Mouse (Mus musculus) E14TG2a.4 (cell line): ENCODE data around the gene 2310009B15Rik.

ENCODE experiments used
- H3K27me3 ChIP-seq: 2 replicates; pipeline ENCODE4 v1.6.1; 2014; ENCODE audit warnings: low read length, control low read depth; ENCODE audit not compliant: insufficient read depth
- H3K36me3 ChIP-seq: 2 replicates; pipeline ENCODE4 v1.6.1; 2014; ENCODE audit warnings: low read length, control low read depth; ENCODE audit not compliant: insufficient read depth
- H3K4me1 ChIP-seq: replicated peaks from 2 replicates; pipeline ENCODE4 v1.6.1; 2014; ENCODE audit warnings: low read depth, low read length, control low read depth
- H3K4me3 ChIP-seq: replicated peaks from 2 replicates; pipeline ENCODE4 v1.5.1; 2014; ENCODE audit warnings: mild to moderate bottlenecking, low read length
- H3K9me3 ChIP-seq: 2 replicates; pipeline ENCODE4 v1.6.1; 2014; ENCODE audit warnings: low read length, control low read depth
- CTCF ChIP-seq: conservative IDR thresholded peaks from 2 replicates; pipeline ENCODE4 v1.5.1; 2014; ENCODE audit warnings: low read length
- NANOG ChIP-seq: IDR thresholded peaks from 2 replicates; pipeline ENCODE4 v1.6.1; 2014; ENCODE audit warnings: borderline replicate concordance, low read length, mixed read lengths
- POU5F1 ChIP-seq: IDR thresholded peaks from 2 replicates; pipeline ENCODE4 v1.6.1; 2014; ENCODE audit warnings: low read length, borderline replicate concordance

The 2310009B15Rik gene

DNA sequence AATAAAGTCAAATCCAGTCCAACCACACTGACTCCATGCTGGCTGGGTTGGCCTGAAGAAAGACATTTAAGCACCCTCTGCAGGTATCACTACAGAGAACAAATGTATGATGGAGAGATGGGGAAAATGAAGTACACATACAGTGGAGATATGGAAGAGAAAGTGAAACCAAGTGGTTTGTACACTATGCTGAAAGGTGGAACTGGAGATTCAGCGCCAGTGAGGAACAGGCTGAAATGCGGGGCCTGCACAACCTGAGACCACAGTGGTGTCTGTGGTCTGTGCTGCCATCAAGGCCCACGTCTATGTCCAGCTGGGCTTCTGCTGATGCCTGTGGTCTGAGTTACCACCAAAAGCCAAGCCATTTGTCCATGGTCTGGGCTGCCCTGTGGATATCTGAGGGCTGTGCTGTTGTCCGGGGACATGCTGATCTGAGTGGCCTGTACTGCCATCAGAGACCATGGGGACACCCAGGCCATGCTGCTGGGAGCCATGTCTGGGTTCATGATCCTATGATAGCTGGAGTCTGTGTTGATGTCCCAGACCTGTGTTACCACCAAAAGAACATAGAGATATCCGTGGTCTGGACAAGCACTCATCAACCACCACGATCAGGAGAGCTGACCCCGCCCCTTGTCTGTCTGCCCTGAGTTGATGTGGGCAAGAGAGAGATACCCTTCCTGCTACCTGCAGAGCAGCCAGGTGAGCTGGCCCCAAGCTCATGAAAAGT is 34.2 kb downstream of the 2310009B15Rik start:
- Histone ChIP-seq H3K4me1 (no peaks in the 10 kb centered on the region), H3K4me3 (no peak overlapping the region), H3K27me3 (no peaks in the 10 kb centered on the region), H3K36me3 (no peaks in the 10 kb centered on the region), H3K9me3 (no peaks in the 10 kb centered on the region)
- TF ChIP-seq NANOG (no peak), CTCF (no peak), POU5F1 (no peak)
